28 mouse cellular contexts compared by ENCODE assay signal in the genomic region with DNA sequence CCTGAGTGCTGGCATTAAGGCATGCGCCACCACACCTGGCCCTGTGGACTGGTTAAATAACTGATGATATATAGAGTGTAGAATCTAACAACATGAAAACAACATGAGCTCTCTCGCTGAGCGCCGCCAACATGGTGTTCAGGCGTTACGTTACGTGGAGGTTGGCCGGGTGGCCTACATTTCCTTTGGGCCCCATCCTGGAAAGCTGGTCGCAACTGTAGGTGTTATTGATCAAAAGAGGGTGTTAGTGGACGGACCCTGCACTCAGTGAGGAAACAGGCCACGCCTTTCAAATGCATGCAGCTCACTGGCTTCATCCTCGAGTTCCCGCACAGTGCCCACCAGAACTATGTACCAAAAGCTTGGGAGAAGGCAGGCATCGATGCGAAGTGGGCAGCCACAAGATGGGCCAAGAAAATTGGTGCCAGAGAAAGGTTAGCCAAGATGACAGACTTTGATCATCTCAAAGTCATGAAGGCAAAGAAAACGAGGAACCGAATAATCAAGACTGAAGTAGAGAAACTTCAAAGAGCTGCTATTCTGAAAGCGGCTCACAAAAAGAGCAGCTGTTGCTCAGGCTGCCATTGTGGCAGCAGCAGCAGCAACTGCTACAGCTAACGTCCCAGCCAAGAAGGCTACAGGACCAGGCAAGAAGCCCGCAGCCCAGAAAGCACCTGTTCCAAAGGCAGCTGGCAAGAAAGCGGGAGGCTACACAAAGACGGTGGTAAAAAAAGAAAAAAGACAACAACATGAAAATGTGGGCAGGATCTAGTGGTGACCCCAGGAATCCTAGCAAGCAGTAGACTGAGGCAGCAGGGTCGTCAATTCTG. TPM values are rescaled to one million over a fixed set of nuclear protein-coding genes. Genes with fewer than 3 reads are reported as not detected.
A peak's percentile ranks its signal among the peaks of the same experiment; 100 is the strongest.
DNase-seq lines count a peak whose midpoint lies in the region; ATAC-seq and TF ChIP-seq lines count a peak whose summit lies in the region.
"Had no signal": no experiment of that assay in that cellular context is flagged by ENCODE, and none has a peak within 500 bp of the region (broad histone marks: within the 10 kb centered on the region; RNA-seq: fewer than 3 reads in every experiment).

No protein-coding gene starts in this region.

- H3K4me3 ChIP-seq in forebrain, postnatal 0 days (ENCODE audit: low read depth, low read length): no peak overlapping the region
- H3K4me3 ChIP-seq in forebrain, embryonic 14.5 days (ENCODE audit: low read depth, low read length): no peak overlapping the region
- H3K4me3 ChIP-seq in limb, embryonic 13.5 days: no peak overlapping the region
- H3K4me3 ChIP-seq in limb, embryonic 10.5 days: no peak overlapping the region
- H3K4me3 ChIP-seq: embryonic facial prominence, embryonic 13.5 days; heart, embryonic 10.5 days; hindbrain, embryonic 12.5 days; left cerebral cortex, adult 2 months; liver, embryonic 12.5 days; neural tube, embryonic 13.5 days had no signal

- no peak overlapping the region for H3K27ac ChIP-seq in forebrain, postnatal 0 days (ENCODE audit: low read depth, low read length)
- H3K27ac ChIP-seq in forebrain, embryonic 14.5 days (ENCODE audit: low read depth, low read length): no peak overlapping the region
- no peak overlapping the region for H3K27ac ChIP-seq in limb, embryonic 13.5 days
- no peak overlapping the region for H3K27ac ChIP-seq in limb, embryonic 10.5 days
- H3K27ac ChIP-seq: embryonic facial prominence, embryonic 13.5 days; heart, embryonic 10.5 days; hindbrain, embryonic 12.5 days; left cerebral cortex, adult 2 months; liver, embryonic 12.5 days; neural tube, embryonic 13.5 days had no signal

- H3K36me3 ChIP-seq in forebrain, postnatal 0 days (ENCODE audit: insufficient read depth): peaks cover 3% of the 10 kb centered on the region
- no peaks in the 10 kb centered on the region for H3K36me3 ChIP-seq in forebrain, embryonic 14.5 days (ENCODE audit: control insufficient read depth, insufficient read depth, low read length)
- H3K36me3 ChIP-seq in limb, embryonic 13.5 days: peaks cover 63% of the 10 kb centered on the region
- peaks cover 33% of the 10 kb centered on the region for H3K36me3 ChIP-seq in limb, embryonic 10.5 days

- ATAC-seq in forebrain, postnatal 0 days: 0 out of 2 replicates have a peak, but pooled peaks have one; percentile 18
- ATAC-seq in forebrain, embryonic 14.5 days: no peak
- 0 out of 2 replicates have a peak, but pooled peaks have one; percentile 41 for ATAC-seq in limb, embryonic 13.5 days (ENCODE audit: low FRiP score, low read depth)

- no peak overlapping the region for H3K9ac ChIP-seq in forebrain, postnatal 0 days
- no peak overlapping the region for H3K9ac ChIP-seq in forebrain, embryonic 14.5 days (ENCODE audit: low read length)
- no peak overlapping the region for H3K9ac ChIP-seq in limb, embryonic 13.5 days
- H3K9ac ChIP-seq: embryonic facial prominence, embryonic 13.5 days; hindbrain, embryonic 12.5 days; liver, embryonic 12.5 days; lung, embryonic 14.5 days; neural tube, embryonic 13.5 days had no signal

- WGBS in forebrain, postnatal 0 days: 77% methylated on average over 23 of the region's 23 CpGs
- 83% methylated on average over 23 of the region's 23 CpGs for WGBS in forebrain, embryonic 14.5 days
- 86% methylated on average over 23 of the region's 23 CpGs for WGBS in limb, embryonic 13.5 days
- 92% methylated on average over 23 of the region's 23 CpGs for WGBS in limb, embryonic 10.5 days

- H3K4me2 ChIP-seq in forebrain, postnatal 0 days (ENCODE audit: low read depth): no peak overlapping the region
- no peak overlapping the region for H3K4me2 ChIP-seq in forebrain, embryonic 14.5 days (ENCODE audit: low read length)
- H3K4me2 ChIP-seq in limb, embryonic 13.5 days (replicated peaks): no peak overlapping the region
- H3K4me2 ChIP-seq: embryonic facial prominence, embryonic 13.5 days; hindbrain, embryonic 12.5 days; liver, embryonic 12.5 days; lung, embryonic 14.5 days; midbrain, embryonic 11.5 days; neural tube, embryonic 13.5 days had no signal

- no peaks in the 10 kb centered on the region for H3K4me1 ChIP-seq in forebrain, postnatal 0 days (ENCODE audit: insufficient read depth)
- no peaks in the 10 kb centered on the region for H3K4me1 ChIP-seq in forebrain, embryonic 14.5 days (ENCODE audit: control insufficient read depth, insufficient read depth, low read length)
- no peaks in the 10 kb centered on the region for H3K4me1 ChIP-seq in limb, embryonic 13.5 days
- H3K4me1 ChIP-seq in limb, embryonic 10.5 days: no peaks in the 10 kb centered on the region
- H3K4me1 ChIP-seq: embryonic facial prominence, embryonic 13.5 days; heart, embryonic 10.5 days; hindbrain, embryonic 12.5 days; liver, embryonic 12.5 days; neural tube, embryonic 13.5 days had no signal

- no peaks in the 10 kb centered on the region for H3K27me3 ChIP-seq in forebrain, postnatal 0 days (ENCODE audit: insufficient read depth, low read length)
- H3K27me3 ChIP-seq in forebrain, embryonic 14.5 days (replicated peaks; ENCODE audit: control insufficient read depth, insufficient read depth, low read length): no peaks in the 10 kb centered on the region
- no peaks in the 10 kb centered on the region for H3K27me3 ChIP-seq in limb, embryonic 13.5 days
- no peaks in the 10 kb centered on the region for H3K27me3 ChIP-seq in limb, embryonic 10.5 days (ENCODE audit: low read depth, poor library complexity, severe bottlenecking)
- H3K27me3 ChIP-seq: CH12.LX; embryonic facial prominence, embryonic 13.5 days; hindbrain, embryonic 12.5 days; liver, embryonic 12.5 days; neural tube, embryonic 13.5 days had no signal

- H3K9me3 ChIP-seq in forebrain, postnatal 0 days (ENCODE audit: low read length): no peaks in the 10 kb centered on the region
- H3K9me3 ChIP-seq in forebrain, embryonic 14.5 days (replicated peaks; ENCODE audit: control insufficient read depth, low read length): no peaks in the 10 kb centered on the region
- H3K9me3 ChIP-seq in limb, embryonic 13.5 days: 0 out of 2 replicates have a peak, but pooled peaks cover 1% of the 10 kb centered on the region
- H3K9me3 ChIP-seq in limb, embryonic 10.5 days (replicated peaks): no peaks in the 10 kb centered on the region
- H3K9me3 ChIP-seq: embryonic facial prominence, embryonic 13.5 days; heart, embryonic 10.5 days; hindbrain, embryonic 12.5 days; liver, embryonic 12.5 days had no signal

- no peak for TF ChIP-seq CTCF in forebrain, postnatal 0 days (IDR thresholded peaks at IDR 0.05; ENCODE audit: low read depth)

- DNase-seq in forebrain, postnatal 0 days: peak; percentile 41
- DNase-seq in forebrain, embryonic 14.5 days (ENCODE audit: low spot score): no peak
- no peak for DNase-seq in limb, embryonic 10.5 days (ENCODE audit: low spot score)
- peak; percentile 64 to 77 for DNase-seq in thymus, adult 18-20 months
- peak; percentile 70 for DNase-seq in thymus, postnatal 4 days
- no peak for DNase-seq in kidney, postnatal 14 days
- DNase-seq in lung, postnatal 4 days: no peak
- DNase-seq: adrenal gland, adult 2 months; cerebellum, adult 9-10 months; gastrocnemius, postnatal 36 days; heart, postnatal 14 days; kidney, adult 8-10 months; kidney, postnatal 25 days; left cerebral cortex, postnatal 4 days; lung, embryonic 14.5 days; lung, postnatal 36 days had no signal

RNA-seq across cellular contexts. Expression of gene Pvr, which starts 9.1 kb away (rescaled TPM):
- 12.0 and 12.8 TPM in 2 replicates for total RNA-seq in forebrain, postnatal 0 days (2014; rRNA removed)
- 4.2 and 6.1 TPM in 2 replicates for polyA plus RNA-seq in forebrain, postnatal 0 days (2015; fragmentation: Nextera tagmentation; extraction: Ambion mirVana)
- 3.2 and 5.0 TPM in 2 replicates for polyA plus RNA-seq in forebrain, embryonic 14.5 days (2014; fragmentation: Nextera tagmentation; extraction: Ambion mirVana)
- polyA plus RNA-seq in limb, embryonic 13.5 days (2015; fragmentation: Nextera tagmentation; extraction: Ambion mirVana): 11.3 and 11.8 TPM in 2 replicates
- polyA plus RNA-seq in limb, embryonic 10.5 days (2016; fragmentation: Nextera tagmentation; extraction: Ambion mirVana): 6.2 TPM in 2 replicates
- total RNA-seq: MEL had no signal

RNA-seq across cellular contexts. Expression of gene Ceacam19, which starts 24.1 kb away (rescaled TPM):
- total RNA-seq in forebrain, postnatal 0 days (2014; rRNA removed): not detected in 2 replicates
- polyA plus RNA-seq in forebrain, postnatal 0 days (2015; fragmentation: Nextera tagmentation; extraction: Ambion mirVana): not detected in 2 replicates
- polyA plus RNA-seq in forebrain, embryonic 14.5 days (2014; fragmentation: Nextera tagmentation; extraction: Ambion mirVana): not detected in 2 replicates
- polyA plus RNA-seq in limb, embryonic 13.5 days (2015; fragmentation: Nextera tagmentation; extraction: Ambion mirVana): 0.23 and 0.37 TPM in 2 replicates
- not detected in 2 replicates for polyA plus RNA-seq in limb, embryonic 10.5 days (2016; fragmentation: Nextera tagmentation; extraction: Ambion mirVana)
- total RNA-seq: adrenal gland, adult 2 months; gastrocnemius, postnatal 36 days; heart, postnatal 14 days; layer of hippocampus, adult 8-10 months; left cerebral cortex, adult 2 months; left cerebral cortex, postnatal 4 days had no signal
- polyA plus RNA-seq: adrenal gland, adult 2 months; heart, embryonic 10.5 days; hindbrain, embryonic 12.5 days; intestine, embryonic 14.5 days; liver, embryonic 12.5 days; lung, embryonic 14.5 days; midbrain, embryonic 11.5 days; neural tube, embryonic 13.5 days had no signal

RNA-seq across cellular contexts. Expression of gene Igsf23, which starts 38.6 kb away (rescaled TPM):
- not detected in 2 replicates for total RNA-seq in forebrain, postnatal 0 days (2014; rRNA removed)
- not detected in 2 replicates for polyA plus RNA-seq in forebrain, postnatal 0 days (2015; fragmentation: Nextera tagmentation; extraction: Ambion mirVana)
- polyA plus RNA-seq in forebrain, embryonic 14.5 days (2014; fragmentation: Nextera tagmentation; extraction: Ambion mirVana): not detected in 2 replicates
- polyA plus RNA-seq in limb, embryonic 13.5 days (2015; fragmentation: Nextera tagmentation; extraction: Ambion mirVana): 0.08 TPM in 1 of 2 replicates, not detected in the other
- polyA plus RNA-seq in limb, embryonic 10.5 days (2016; fragmentation: Nextera tagmentation; extraction: Ambion mirVana): 0.21 and 0.24 TPM in 2 replicates
- total RNA-seq: adrenal gland, adult 2 months; gastrocnemius, postnatal 36 days; left cerebral cortex, adult 2 months; left cerebral cortex, postnatal 4 days had no signal
- polyA plus RNA-seq: embryonic facial prominence, embryonic 13.5 days; neural tube, embryonic 13.5 days had no signal

RNA-seq across cellular contexts. Expression of gene Ceacam16, which starts 50.8 kb away (rescaled TPM):
- not detected in 2 replicates for total RNA-seq in forebrain, postnatal 0 days (2014; rRNA removed)
- polyA plus RNA-seq in forebrain, postnatal 0 days (2015; fragmentation: Nextera tagmentation; extraction: Ambion mirVana): 0.53 and 0.84 TPM in 2 replicates
- polyA plus RNA-seq in forebrain, embryonic 14.5 days (2014; fragmentation: Nextera tagmentation; extraction: Ambion mirVana): not detected in 2 replicates
- polyA plus RNA-seq in limb, embryonic 13.5 days (2015; fragmentation: Nextera tagmentation; extraction: Ambion mirVana): not detected in 2 replicates
- not detected in 2 replicates for polyA plus RNA-seq in limb, embryonic 10.5 days (2016; fragmentation: Nextera tagmentation; extraction: Ambion mirVana)
- total RNA-seq: adrenal gland, adult 2 months; gastrocnemius, postnatal 36 days; layer of hippocampus, adult 8-10 months; left cerebral cortex, adult 2 months; left cerebral cortex, postnatal 4 days had no signal
- polyA plus RNA-seq: embryonic facial prominence, embryonic 13.5 days; heart, embryonic 10.5 days; hindbrain, embryonic 12.5 days; intestine, embryonic 14.5 days; liver, embryonic 12.5 days; lung, embryonic 14.5 days; midbrain, embryonic 11.5 days had no signal

RNA-seq across cellular contexts. Expression of gene Ceacam20, which starts 53.3 kb away (rescaled TPM):
- not detected in 2 replicates for total RNA-seq in forebrain, postnatal 0 days (2014; rRNA removed)
- polyA plus RNA-seq in forebrain, postnatal 0 days (2015; fragmentation: Nextera tagmentation; extraction: Ambion mirVana): not detected in 2 replicates
- polyA plus RNA-seq in forebrain, embryonic 14.5 days (2014; fragmentation: Nextera tagmentation; extraction: Ambion mirVana): not detected in 2 replicates
- not detected in 2 replicates for polyA plus RNA-seq in limb, embryonic 13.5 days (2015; fragmentation: Nextera tagmentation; extraction: Ambion mirVana)
- polyA plus RNA-seq in limb, embryonic 10.5 days (2016; fragmentation: Nextera tagmentation; extraction: Ambion mirVana): not detected in 2 replicates
- total RNA-seq: adrenal gland, adult 2 months; gastrocnemius, postnatal 36 days; heart, postnatal 14 days; layer of hippocampus, adult 8-10 months; left cerebral cortex, adult 2 months; left cerebral cortex, postnatal 4 days; MEL had no signal
- polyA plus RNA-seq: adrenal gland, adult 2 months; embryonic facial prominence, embryonic 13.5 days; heart, embryonic 10.5 days; hindbrain, embryonic 12.5 days; liver, embryonic 12.5 days; lung, embryonic 14.5 days; midbrain, embryonic 11.5 days; neural tube, embryonic 13.5 days had no signal

Comparison
In these comparisons a context has a peak if more than half of its experiments do, and no peak if none do; other contexts are left out.
1. DNase-seq: peak in forebrain, postnatal 0 days (single experiment), thymus, adult 18-20 months (2 of 2) and thymus, postnatal 4 days (single experiment); none in forebrain, embryonic 14.5 days (single experiment), limb, embryonic 10.5 days (single experiment), kidney, postnatal 14 days (single experiment) and lung, postnatal 4 days (0 of 2).